Mouse (Mus musculus): ENCODE results near the gene Olfr64. TPM values are rescaled to one million over a fixed set of nuclear protein-coding genes. Genes with fewer than 3 reads are reported as not detected.

The Olfr64 gene
- total and polyA plus RNA-seq, 2 experiments from 2014 or later: not detected

DNA sequence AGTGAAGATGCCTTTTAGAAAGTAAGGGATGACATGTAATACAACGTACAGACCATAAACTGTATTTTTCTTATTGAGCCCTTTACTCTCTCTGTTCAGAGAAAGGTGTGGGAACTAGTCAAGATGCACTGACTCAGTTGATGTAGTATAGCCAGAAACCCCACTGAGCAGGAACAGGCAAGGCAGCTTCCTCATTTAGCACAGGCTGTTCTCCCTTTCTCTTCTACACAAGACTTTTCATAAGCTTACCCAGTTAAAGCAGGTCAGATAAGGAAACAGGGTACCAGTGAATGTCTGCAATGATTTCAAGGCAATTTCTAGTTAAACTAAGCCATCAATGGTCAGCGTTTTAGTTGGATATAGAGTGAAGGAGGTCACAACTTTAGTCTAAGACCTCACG lies 32.8 kb downstream of the Olfr64 start:
- no peak overlapping the region for H3K9ac ChIP-seq (replicated peaks; ENCODE audit: low read length)
- H3K4me1 ChIP-seq (ENCODE audit: insufficient read depth, low read length): no peaks in the 10 kb centered on the region
- DNase-seq (ENCODE audit: low spot score) (no peak), ATAC-seq (no peak)
- no peak overlapping the region for H3K4me2 ChIP-seq (ENCODE audit: low read depth, low read length)
- TF ChIP-seq CTCF (IDR thresholded peaks at IDR 0.05; ENCODE audit: low read depth): no peak
- no peak overlapping the region for H3K4me3 ChIP-seq (ENCODE audit: low read length)
- H3K9me3 ChIP-seq (ENCODE audit: low read length): no peaks in the 10 kb centered on the region
- WGBS: 81% methylated on average over 3 of the region's 3 CpGs
- no peaks in the 10 kb centered on the region for H3K27me3 ChIP-seq (ENCODE audit: insufficient read depth, low read length)
- H3K27ac ChIP-seq: no peak overlapping the region
- no peaks in the 10 kb centered on the region for H3K36me3 ChIP-seq (ENCODE audit: insufficient read depth, low read length)

GRCm38 (mm10) chr7:103860855-103861254 lies 33.4 kb downstream of the Olfr64 start:
- ATAC-seq (no peak), DNase-seq (ENCODE audit: low spot score) (no peak)
- no peak for TF ChIP-seq CTCF (IDR thresholded peaks at IDR 0.05; ENCODE audit: low read depth)
- H3K4me2 ChIP-seq (ENCODE audit: low read depth, low read length): no peak overlapping the region
- WGBS: 64% methylated on average over 1 of the region's 1 CpGs
- H3K4me3 ChIP-seq (ENCODE audit: low read length): no peak overlapping the region
- no peak overlapping the region for H3K9ac ChIP-seq (replicated peaks; ENCODE audit: low read length)
- H3K27ac ChIP-seq: no peak overlapping the region
- H3K4me1 ChIP-seq (ENCODE audit: insufficient read depth, low read length): no peaks in the 10 kb centered on the region
- H3K27me3 ChIP-seq (ENCODE audit: insufficient read depth, low read length): no peaks in the 10 kb centered on the region
- no peaks in the 10 kb centered on the region for H3K36me3 ChIP-seq (ENCODE audit: insufficient read depth, low read length)
- no peaks in the 10 kb centered on the region for H3K9me3 ChIP-seq (ENCODE audit: low read length)

- Histone ChIP-seq H3K4me3 (ENCODE audit: low read length) (no peak overlapping the region), H3K9ac (replicated peaks; ENCODE audit: low read length) (no peak overlapping the region), H3K27me3 (ENCODE audit: insufficient read depth, low read length) (no peaks in the 10 kb centered on the region), H3K27ac (no peak overlapping the region), H3K4me2 (ENCODE audit: low read depth, low read length) (no peak overlapping the region), H3K9me3 (ENCODE audit: low read length) (no peaks in the 10 kb centered on the region), H3K36me3 (ENCODE audit: insufficient read depth, low read length) (no peaks in the 10 kb centered on the region), H3K4me1 (ENCODE audit: insufficient read depth, low read length) (no peaks in the 10 kb centered on the region)
- no peak for DNase-seq (ENCODE audit: low spot score)
- TF ChIP-seq CTCF (IDR thresholded peaks at IDR 0.05; ENCODE audit: low read depth): no peak
- WGBS: 71% methylated on average over 2 of the region's 2 CpGs
- no peak for ATAC-seq
Measured at GRCm38 (mm10) chr7:103859076-103859475, 35.2 kb downstream of the Olfr64 start.

GRCm38 (mm10) chr7:103854669-103855068 lies 39.6 kb downstream of the Olfr64 start:
- 70% methylated on average over 1 of the region's 1 CpGs for WGBS
- DNase-seq (ENCODE audit: low spot score) (no peak), ATAC-seq (no peak)
- Histone ChIP-seq H3K4me2 (ENCODE audit: low read depth, low read length) (no peak overlapping the region), H3K9ac (replicated peaks; ENCODE audit: low read length) (no peak overlapping the region), H3K4me3 (ENCODE audit: low read length) (no peak overlapping the region), H3K27ac (no peak overlapping the region), H3K27me3 (ENCODE audit: insufficient read depth, low read length) (no peaks in the 10 kb centered on the region), H3K36me3 (ENCODE audit: insufficient read depth, low read length) (no peaks in the 10 kb centered on the region), H3K4me1 (ENCODE audit: insufficient read depth, low read length) (no peaks in the 10 kb centered on the region), H3K9me3 (ENCODE audit: low read length) (no peaks in the 10 kb centered on the region)
- no peak for TF ChIP-seq CTCF (IDR thresholded peaks at IDR 0.05; ENCODE audit: low read depth)

GRCm38 (mm10) chr7:103853090-103853489 lies 41.2 kb downstream of the Olfr64 start, which contains the start of gene Hbb-y:
Hbb-y (minus strand) TSS chr7:103853216.
- 61% methylated on average over 2 of the region's 2 CpGs for WGBS
- no peaks in the 10 kb centered on the region for H3K4me1 ChIP-seq (ENCODE audit: insufficient read depth, low read length)
- ATAC-seq (no peak), DNase-seq (ENCODE audit: low spot score) (no peak)
- no peak within 1 kb of the TSS for H3K27ac ChIP-seq
- H3K9ac ChIP-seq (replicated peaks; ENCODE audit: low read length): no peak within 1 kb of the TSS
- no peaks in the 10 kb centered on the region for H3K9me3 ChIP-seq (ENCODE audit: low read length)
- no peak within 1 kb of the TSS for H3K4me2 ChIP-seq (ENCODE audit: low read depth, low read length)
- H3K36me3 ChIP-seq (ENCODE audit: insufficient read depth, low read length): no peaks in the 10 kb centered on the region
- no peak for TF ChIP-seq CTCF (IDR thresholded peaks at IDR 0.05; ENCODE audit: low read depth)
- H3K4me3 ChIP-seq (ENCODE audit: low read length): no peak within 1 kb of the TSS
- H3K27me3 ChIP-seq (ENCODE audit: insufficient read depth, low read length): no peaks in the 10 kb centered on the region

- H3K4me1 ChIP-seq (ENCODE audit: insufficient read depth, low read length): no peaks in the 10 kb centered on the region
- no peak overlapping the region for H3K4me3 ChIP-seq (ENCODE audit: low read length)
- no peak for TF ChIP-seq CTCF (IDR thresholded peaks at IDR 0.05; ENCODE audit: low read depth)
- ATAC-seq: no peak
- no peaks in the 10 kb centered on the region for H3K36me3 ChIP-seq (ENCODE audit: insufficient read depth, low read length)
- no peak overlapping the region for H3K9ac ChIP-seq (replicated peaks; ENCODE audit: low read length)
- no peak overlapping the region for H3K4me2 ChIP-seq (ENCODE audit: low read depth, low read length)
- H3K27ac ChIP-seq: no peak overlapping the region
- H3K27me3 ChIP-seq (ENCODE audit: insufficient read depth, low read length): no peaks in the 10 kb centered on the region
- no peaks in the 10 kb centered on the region for H3K9me3 ChIP-seq (ENCODE audit: low read length)
- 69% methylated on average over 2 of the region's 2 CpGs for WGBS
- no peak for DNase-seq (ENCODE audit: low spot score)
Measured at GRCm38 (mm10) chr7:103844525-103845325, 49.6 kb downstream of the Olfr64 start.

DNA sequence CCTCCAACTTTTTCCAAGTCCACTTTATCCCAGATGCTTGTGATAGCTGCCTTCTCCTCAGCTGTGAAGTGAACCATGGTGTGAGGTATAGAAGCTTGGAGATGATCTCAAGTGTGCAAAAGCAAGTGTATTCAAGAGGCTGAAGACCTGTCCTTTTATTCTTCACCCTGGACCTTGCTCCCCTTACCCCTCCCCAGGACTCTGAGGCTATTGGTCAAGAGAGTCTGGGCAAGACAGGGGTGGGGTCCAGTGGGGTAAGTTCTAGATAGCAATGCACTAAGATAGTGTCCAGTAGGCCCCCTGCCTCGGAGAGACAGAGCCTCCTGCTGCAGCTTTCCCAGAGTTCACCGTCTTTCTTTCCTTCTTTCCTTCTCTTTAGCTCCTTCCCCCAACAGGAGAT lies 51.3 kb downstream of the Olfr64 start, which contains the start of gene Hbb-bh1:
Hbb-bh1 (minus strand) TSS at position 131 of the 400 bp plus-strand sequence.
- Histone ChIP-seq H3K9me3 (ENCODE audit: low read length) (no peaks in the 10 kb centered on the region), H3K27ac (no peak within 1 kb of the TSS), H3K4me2 (ENCODE audit: low read depth, low read length) (no peak within 1 kb of the TSS), H3K27me3 (ENCODE audit: insufficient read depth, low read length) (no peaks in the 10 kb centered on the region), H3K4me1 (ENCODE audit: insufficient read depth, low read length) (no peaks in the 10 kb centered on the region), H3K36me3 (ENCODE audit: insufficient read depth, low read length) (no peaks in the 10 kb centered on the region), H3K9ac (replicated peaks; ENCODE audit: low read length) (no peak within 1 kb of the TSS), H3K4me3 (ENCODE audit: low read length) (no peak within 1 kb of the TSS)
- WGBS: 78% methylated on average over 2 of the region's 2 CpGs
- DNase-seq (ENCODE audit: low spot score) (no peak), ATAC-seq (no peak)
- TF ChIP-seq CTCF (IDR thresholded peaks at IDR 0.05; ENCODE audit: low read depth): no peak
